Mouse (Mus musculus) limb, embryonic 14.5 days (tissue): ENCODE data around the gene Grm4. TPM values are rescaled to one million over a fixed set of nuclear protein-coding genes. Genes with fewer than 3 reads are reported as not detected.
"Not testable (repeated sequence)": the region's sequence is repeated elsewhere in the genome, so short reads cannot be mapped to it uniquely, and the experiment has no call there.

Experiments used
- ATAC-seq: fragments of 200-750 bp; cut with Nextera tagmentation; 2 replicates; pipeline ENCODE4 v1.8.0; 2017; ENCODE audit warnings: low read depth, moderate number of reproducible peaks, moderate TSS enrichment; ENCODE audit not compliant: low FRiP score
- DNase-seq: peaks from one replicate; pipeline ENCODE4 v3.0.0-alpha.2; 2015; ENCODE audit warnings: low spot score
- H3K27ac ChIP-seq: fragments of 300-500 bp; sonication (generic); replicated peaks from 2 replicates; pipeline ENCODE4 v1.5.1; 2014; ENCODE audit warnings: low read depth, mild to moderate bottlenecking, low read length, moderate library complexity, mixed read lengths
- H3K27me3 ChIP-seq: fragments of 300-500 bp; sonication (generic); 2 replicates; pipeline ENCODE4 v1.6.1; 2014; ENCODE audit warnings: low read length, mixed read lengths; ENCODE audit not compliant: control insufficient read depth, insufficient read depth
- H3K36me3 ChIP-seq: fragments of 300-500 bp; sonication (generic); 2 replicates; pipeline ENCODE4 v1.6.1; 2014; ENCODE audit warnings: mild to moderate bottlenecking, low read length, moderate library complexity, mixed read lengths; ENCODE audit not compliant: control insufficient read depth, insufficient read depth
- H3K4me1 ChIP-seq: fragments of 300-500 bp; sonication (generic); 2 replicates; pipeline ENCODE4 v1.6.1; 2014; ENCODE audit warnings: antibody characterized with exemption, low read length, mixed read lengths; ENCODE audit not compliant: control insufficient read depth, insufficient read depth
- H3K4me2 ChIP-seq: fragments of 300-500 bp; sonication (generic); replicated peaks from 2 replicates; pipeline ENCODE4 v1.6.1; 2014; ENCODE audit warnings: low read depth, mild to moderate bottlenecking, low read length, moderate library complexity; ENCODE audit not compliant: severe bottlenecking
- H3K4me3 ChIP-seq: fragments of 300-500 bp; sonication (generic); replicated peaks from 2 replicates; pipeline ENCODE4 v1.5.1; 2014; ENCODE audit warnings: low read length
- H3K9ac ChIP-seq: fragments of 300-500 bp; sonication (generic); 2 replicates; pipeline ENCODE4 v1.6.1; 2014; ENCODE audit warnings: mild to moderate bottlenecking, low read depth, low read length, moderate library complexity; ENCODE audit not compliant: severe bottlenecking
- H3K9me3 ChIP-seq: fragments of 300-500 bp; sonication (generic); 2 replicates; pipeline ENCODE4 v1.6.1; 2016; ENCODE audit warnings: low read length; ENCODE audit not compliant: control insufficient read depth
- POLR2A ChIP-seq: fragments of 200-500 bp; IDR thresholded peaks from 2 replicates; pipeline ENCODE4 v1.8.0; 2012; ENCODE audit warnings: inconsistent platforms, mild to moderate bottlenecking, moderate library complexity, borderline replicate concordance; ENCODE audit not compliant: insufficient read depth, insufficient read length; ENCODE audit errors: extremely low read depth
- WGBS: fragments of 180-500 bp; shearing (Covaris S2); extraction: QIAGEN DNeasy Blood & Tissue Kit; methylation state at CpG from one replicate; pipeline ENCODE4 v1.1.7; 2014; 5-methylcytosine and 5-hydroxymethylcytosine counted together
- polyA plus RNA-seq, 2 experiments: library from polyadenylated mRNA; depleted of rRNA in 1 of 2; stranded (reverse) in 1 of 2; unstranded in 1 of 2; fragments of >200 nt; fragmentation: Nextera tagmentation in 1 of 2; extraction: Ambion mirVana in 1 of 2; gene quantifications; 2 replicates each; pipeline versions ENCODE4 v1.2.1 to v1.2.3; 2012 to 2014

Grm4 gene
- polyA plus RNA-seq, 2 experiments, result 1.0 to 1.6 TPM

DNA sequence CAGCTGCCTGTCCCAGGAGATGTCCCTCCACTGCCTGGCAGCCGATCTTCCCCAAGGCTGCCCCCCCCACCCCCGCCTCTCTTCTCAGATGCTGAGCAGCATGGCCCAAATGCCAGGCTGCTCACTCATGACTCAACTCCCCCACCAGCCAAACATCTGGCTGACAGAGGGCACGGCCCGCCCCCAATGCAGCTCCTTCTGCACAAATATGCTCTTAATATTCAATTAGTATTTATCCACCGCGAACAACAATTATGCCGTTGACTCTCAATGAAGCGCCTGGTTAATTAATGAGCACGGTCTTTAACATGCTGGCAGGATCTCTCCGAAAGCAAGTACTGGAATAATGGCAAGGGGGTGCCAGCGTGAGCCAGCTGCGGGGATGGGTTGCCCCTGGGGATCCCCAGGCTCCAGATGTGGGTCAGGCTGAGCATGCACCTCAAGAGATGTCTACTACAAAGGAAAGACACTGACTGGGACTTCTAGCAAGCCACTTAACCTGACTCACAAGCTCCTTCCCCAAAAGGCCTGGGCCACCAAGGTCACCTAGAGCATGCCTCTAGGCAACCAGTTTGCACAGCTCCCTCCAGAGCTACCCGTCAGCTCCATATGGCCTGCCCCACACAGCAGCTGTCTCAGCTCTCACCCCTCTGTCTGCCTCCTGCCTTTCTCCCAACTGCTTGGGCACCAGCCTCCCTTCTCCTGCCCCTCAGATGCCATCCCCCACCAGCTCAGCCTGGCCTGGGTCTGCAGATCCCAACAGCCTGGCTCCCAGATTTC, 131.8 kb downstream of the Grm4 start:
- H3K36me3 ChIP-seq, result no peaks in the 10 kb centered on the region
- DNase-seq (no peak), ATAC-seq (no peak)
- 0 out of 2 replicates have a peak overlapping the region, but pooled peaks have one; percentile 13 for H3K27ac ChIP-seq
- no peak overlapping the region for H3K4me3 ChIP-seq
- 66% methylated on average over 13 of the region's 13 CpGs for WGBS
- no peak overlapping the region for H3K4me2 ChIP-seq
- no peak overlapping the region for H3K9ac ChIP-seq
- peaks cover 12% of the 10 kb centered on the region for H3K4me1 ChIP-seq
- no peaks in the 10 kb centered on the region for H3K9me3 ChIP-seq
- no peaks in the 10 kb centered on the region for H3K27me3 ChIP-seq
- TF ChIP-seq POLR2A, result no peak

- Histone ChIP-seq H3K4me3 (no peak overlapping the region), H3K9me3 (no peaks in the 10 kb centered on the region), H3K27me3 (no peaks in the 10 kb centered on the region), H3K4me2 (no peak overlapping the region), H3K27ac (no peak overlapping the region), H3K9ac (no peak overlapping the region), H3K4me1 (peaks cover 9% of the 10 kb centered on the region), H3K36me3 (no peaks in the 10 kb centered on the region)
- no peak for ATAC-seq
- TF ChIP-seq POLR2A, result no peak
- 60% methylated on average over 1 of the region's 1 CpGs for WGBS
- no peak for DNase-seq
Observed at GRCm38 (mm10) chr17:27386438-27386837, 134.8 kb downstream of the Grm4 start.

- 31% methylated on average over 17 of the region's 17 CpGs for WGBS
- peak overlapping the region; percentile 28; the same call in 1 of the 2 replicates for H3K9ac ChIP-seq
- ATAC-seq (no peak), DNase-seq (no peak)
- no peak overlapping the region for H3K4me3 ChIP-seq
- no peak overlapping the region for H3K27ac ChIP-seq
- H3K9me3 ChIP-seq, result no peaks in the 10 kb centered on the region
- peaks cover 9% of the 10 kb centered on the region for H3K4me1 ChIP-seq
- H3K27me3 ChIP-seq, result no peaks in the 10 kb centered on the region
- no peaks in the 10 kb centered on the region for H3K36me3 ChIP-seq
- H3K4me2 ChIP-seq, result no peak overlapping the region; the same call in 1 of the 2 replicates
- TF ChIP-seq POLR2A, result no peak
Observed at GRCm38 (mm10) chr17:27385513-27386261, 135.5 kb downstream of the Grm4 start.

DNA sequence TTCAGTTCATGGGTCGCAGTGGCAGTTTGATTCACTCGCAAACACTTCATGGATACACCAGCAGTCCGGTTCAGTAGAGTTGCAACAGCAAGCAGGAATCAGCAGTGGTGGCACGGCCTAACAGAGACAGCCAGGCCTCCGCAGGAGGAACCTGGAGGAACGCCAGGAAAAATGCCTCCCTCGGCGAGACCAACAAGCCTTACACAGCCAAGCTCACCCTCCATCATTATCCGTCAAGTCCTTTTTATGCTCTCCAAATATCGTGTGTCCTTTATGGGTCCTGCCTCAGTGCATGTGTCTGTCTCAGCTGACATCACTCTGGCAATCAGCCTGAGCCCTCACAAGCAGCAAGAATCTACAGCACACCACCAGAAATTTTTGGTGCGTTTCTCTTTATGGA, 138.3 kb downstream of the Grm4 start:
- WGBS, result 71% methylated on average over 11 of the region's 11 CpGs
- DNase-seq (no peak), ATAC-seq (no peak)
- no peak for TF ChIP-seq POLR2A
- H3K4me2 ChIP-seq, result no peak overlapping the region
- H3K9ac ChIP-seq, result no peak overlapping the region
- H3K27me3 ChIP-seq, result no peaks in the 10 kb centered on the region
- no peaks in the 10 kb centered on the region for H3K9me3 ChIP-seq
- H3K27ac ChIP-seq, result no peak overlapping the region
- H3K36me3 ChIP-seq, result no peaks in the 10 kb centered on the region
- H3K4me1 ChIP-seq, result peaks cover 9% of the 10 kb centered on the region
- H3K4me3 ChIP-seq, result no peak overlapping the region

GRCm38 (mm10) chr17:27380911-27381459, 140.2 kb downstream of the Grm4 start:
- not testable (repeated sequence) for DNase-seq, H3K4me1 ChIP-seq, H3K27ac ChIP-seq, H3K4me2 ChIP-seq, ATAC-seq, H3K9ac ChIP-seq, H3K27me3 ChIP-seq, H3K4me3 ChIP-seq, H3K9me3 ChIP-seq, H3K36me3 ChIP-seq
- 62% methylated on average over 9 of the region's 9 CpGs for WGBS
